Mouse (Mus musculus): ENCODE measurements around the gene Zfp143.

DNA sequence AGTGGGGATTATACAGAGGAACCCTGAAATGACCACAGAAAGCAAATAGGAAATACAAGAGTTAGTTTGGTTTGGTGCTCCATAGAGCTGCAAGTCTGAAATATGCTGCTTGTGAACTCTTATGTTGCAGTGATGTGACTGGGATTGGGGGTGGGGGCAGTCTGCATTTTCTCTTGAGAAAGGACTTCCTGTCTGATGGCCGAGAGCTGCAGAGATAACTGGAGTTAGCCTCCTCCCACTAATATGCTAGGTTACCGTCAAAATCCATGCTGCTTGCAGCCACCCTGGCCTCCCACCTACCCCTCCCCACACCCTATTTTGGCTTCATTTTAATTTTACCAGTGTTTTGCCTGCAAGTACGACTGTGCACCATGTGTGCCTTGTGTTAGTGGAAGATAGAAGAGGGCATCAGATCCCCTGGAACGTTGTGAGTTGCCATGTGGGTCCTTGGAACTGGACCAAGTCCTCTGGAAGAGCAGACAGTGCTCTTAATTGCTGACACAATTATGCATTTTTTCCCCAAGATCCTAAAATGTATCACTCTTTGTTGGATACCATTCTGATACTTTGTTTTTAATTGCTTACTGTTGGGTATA lies 49.1 kb downstream of the Zfp143 start:
- no peak for TF ChIP-seq CTCF (IDR thresholded peaks at IDR 0.05; ENCODE audit: low read depth, low read length)
- TF ChIP-seq POLR2A (IDR thresholded peaks at IDR 0.05; ENCODE audit: extremely low read depth, insufficient read depth, low read length), result no peak
